Mouse (Mus musculus): Measurements from ENCODE around the gene Ppp1r1b.

DNA sequence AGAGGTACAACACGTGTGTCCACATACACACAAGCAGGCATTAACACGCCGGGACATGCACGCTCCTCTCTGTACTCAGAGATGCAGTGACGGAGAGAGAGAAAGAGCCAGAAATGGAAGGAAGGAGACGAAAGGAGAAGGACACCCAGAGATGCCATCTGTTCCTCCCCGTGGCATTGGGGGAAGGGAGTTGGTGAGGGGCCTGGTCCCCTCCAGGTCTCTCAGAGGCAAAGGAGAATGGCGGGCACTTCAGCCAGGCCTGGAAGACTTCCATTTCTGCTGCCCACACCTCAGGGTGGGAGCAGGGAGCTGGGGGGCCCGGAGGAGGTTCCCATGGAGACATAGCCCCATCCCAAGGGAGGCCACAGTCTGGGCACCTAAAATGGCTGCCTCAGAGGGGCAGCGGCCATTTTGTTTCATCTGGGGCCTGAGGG lies 14.9 kb upstream of the Ppp1r1b start:
- TF ChIP-seq USF2 (conservative IDR thresholded peaks at IDR 0.05; ENCODE audit: low read depth, low read length) (no peak), POLR2A (IDR thresholded peaks at IDR 0.05; ENCODE audit: low read depth, low read length) (no peak), CTCF (conservative IDR thresholded peaks at IDR 0.05 in 1 of 2, IDR thresholded peaks at IDR 0.05 in 1 of 2; ENCODE audit: low read depth in 2 of 2, low read length in 2 of 2) (no peak), NRF1 (IDR thresholded peaks at IDR 0.05; ENCODE audit: low read depth, low read length) (peak; percentile 43)

Measured in CH12.LX (cell line).